Mouse (Mus musculus): Measurements from ENCODE around the gene March6.

Gene March6

DNA sequence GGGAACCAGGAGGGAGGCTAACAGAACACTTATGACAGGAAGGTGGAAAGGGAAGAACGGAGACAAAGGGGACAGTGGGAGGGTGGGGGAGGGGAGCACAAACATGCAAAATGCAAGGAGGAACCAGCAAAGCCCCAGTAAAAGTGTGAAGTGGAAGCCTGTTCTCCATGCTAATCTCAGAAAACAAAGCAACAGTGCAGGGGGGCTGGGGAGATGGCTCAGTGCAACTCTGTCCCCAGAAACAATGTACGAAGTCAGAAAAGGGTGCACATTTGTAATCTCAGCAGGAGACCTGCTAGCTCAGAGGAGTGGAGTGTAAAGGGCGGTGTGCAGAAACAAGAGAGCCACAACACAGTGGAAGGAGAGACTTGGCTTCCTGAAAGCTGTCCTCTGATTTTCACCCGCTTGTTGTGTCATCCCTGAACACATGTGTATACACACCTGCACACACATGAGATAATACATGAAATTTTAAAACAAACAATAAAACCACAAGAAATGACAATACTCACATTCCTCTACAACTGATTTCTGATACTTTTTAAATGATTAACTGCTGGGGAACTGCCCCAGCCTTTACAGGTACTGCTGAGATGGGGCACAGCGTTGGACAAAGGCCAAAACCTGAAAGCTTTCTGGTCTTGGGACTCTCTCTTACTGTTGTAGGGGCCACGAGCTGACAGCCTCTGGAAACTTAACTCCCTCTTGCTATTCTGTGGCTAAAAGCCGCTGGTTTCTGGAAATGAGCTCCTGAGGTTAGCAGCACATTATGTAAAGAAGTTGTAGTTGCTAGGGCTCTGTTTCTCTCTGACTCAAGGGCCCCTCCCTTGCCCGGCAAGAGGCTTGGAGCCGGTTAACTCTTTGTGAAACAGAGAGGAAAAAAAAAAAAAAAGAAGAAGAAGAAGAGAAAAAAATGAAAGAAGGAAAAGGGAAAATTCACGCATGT, 11.4 kb upstream of the March6 start:
- DNase-seq = no peak

DNA sequence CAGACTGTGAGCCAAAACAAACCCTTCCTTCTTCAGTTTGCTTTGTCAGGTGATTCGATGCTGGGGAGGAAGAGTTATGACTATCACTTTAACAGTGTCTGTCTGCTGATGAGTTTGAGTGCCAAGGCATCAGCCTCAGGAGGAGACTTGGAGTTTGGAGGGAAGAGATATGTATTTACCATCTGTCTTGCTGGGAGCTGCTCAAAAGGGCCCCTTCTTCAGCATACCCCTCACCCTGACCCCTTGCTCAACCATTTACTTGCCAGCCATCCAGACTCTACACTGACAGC, 9.6 kb upstream of the March6 start:
- DNase-seq = no peak

DNA sequence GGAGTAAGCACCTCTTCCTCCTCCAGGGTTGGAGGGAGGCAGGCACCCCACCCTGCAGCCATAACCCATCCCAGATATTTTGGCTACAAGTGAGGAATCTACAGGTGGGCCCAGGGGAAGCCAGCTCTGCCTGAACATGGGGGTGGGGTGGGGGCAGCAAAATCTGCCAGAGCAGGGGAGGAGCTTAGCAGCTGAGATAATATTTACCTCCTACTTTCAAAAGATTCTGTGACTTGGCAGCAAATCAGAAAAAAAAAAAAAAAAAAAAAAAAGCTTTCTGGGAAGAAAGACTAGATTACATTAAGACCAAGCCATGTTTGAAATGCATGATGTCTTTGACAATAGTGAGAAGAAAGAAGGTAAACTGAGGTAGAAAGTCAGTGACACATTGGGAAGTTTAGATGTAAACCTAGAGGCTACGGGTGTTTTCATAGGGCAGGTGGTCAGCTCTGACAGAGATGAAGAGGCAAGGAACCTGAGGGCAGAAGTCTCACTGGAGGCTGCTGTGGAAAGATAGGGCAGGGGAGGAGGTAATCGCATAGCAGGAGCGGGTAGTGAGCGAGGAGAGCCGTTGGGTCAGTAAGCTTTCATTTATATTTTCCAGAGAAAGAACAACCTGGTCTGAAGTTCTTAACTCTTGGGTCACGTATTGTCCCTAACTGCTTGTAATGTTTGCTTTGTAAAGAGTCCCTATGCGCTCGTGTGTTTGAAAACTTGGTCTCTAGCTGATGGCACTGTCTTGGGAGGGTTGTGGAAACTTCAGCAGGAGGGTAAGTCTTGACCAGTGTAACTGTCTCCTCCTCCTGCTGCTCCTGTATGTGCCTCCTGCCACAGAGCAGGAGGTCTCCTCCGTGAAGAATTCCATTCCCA, 9.0 kb upstream of the March6 start:
- no peak for DNase-seq

DNA sequence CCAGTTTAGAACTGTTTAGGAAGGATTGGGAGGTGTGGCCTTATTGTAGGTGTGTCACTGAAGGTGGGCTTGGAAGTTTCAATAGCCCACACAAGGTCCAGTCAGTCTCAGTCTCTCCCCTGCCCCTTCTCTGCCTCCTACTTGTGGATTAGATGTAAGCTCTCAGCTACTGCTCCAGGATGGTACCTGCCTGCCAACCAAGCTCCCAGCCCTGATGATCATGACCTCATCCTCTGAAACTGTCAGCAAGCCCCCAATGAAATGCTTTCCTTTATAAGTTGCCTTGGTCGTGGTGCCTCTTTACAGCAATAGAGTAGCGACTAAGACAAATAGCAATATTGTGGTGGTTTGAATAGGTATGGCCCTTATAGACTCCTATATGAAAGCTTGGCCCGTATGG, 7.5 kb upstream of the March6 start:
- DNase-seq = no peak

DNA sequence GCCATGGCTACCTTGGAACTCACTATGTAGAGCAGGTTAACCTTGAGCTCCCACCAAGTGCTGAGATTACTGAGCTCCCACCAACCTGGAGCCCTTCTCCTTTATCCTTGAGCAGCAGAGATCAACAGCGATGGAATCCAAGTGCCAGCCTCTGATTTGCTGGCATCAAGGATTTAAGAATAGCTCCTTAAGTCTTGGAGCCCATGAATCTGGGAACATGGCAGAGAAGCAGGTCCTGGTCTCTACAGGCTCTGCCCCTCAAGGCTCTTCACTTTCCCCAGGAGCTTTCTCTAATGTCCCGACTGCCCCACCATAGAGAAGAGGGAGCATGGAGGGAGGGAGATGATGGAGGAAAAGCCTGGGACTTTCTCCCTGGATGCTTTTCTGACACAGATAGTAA, 6.9 kb upstream of the March6 start:
- no peak for DNase-seq

DNA sequence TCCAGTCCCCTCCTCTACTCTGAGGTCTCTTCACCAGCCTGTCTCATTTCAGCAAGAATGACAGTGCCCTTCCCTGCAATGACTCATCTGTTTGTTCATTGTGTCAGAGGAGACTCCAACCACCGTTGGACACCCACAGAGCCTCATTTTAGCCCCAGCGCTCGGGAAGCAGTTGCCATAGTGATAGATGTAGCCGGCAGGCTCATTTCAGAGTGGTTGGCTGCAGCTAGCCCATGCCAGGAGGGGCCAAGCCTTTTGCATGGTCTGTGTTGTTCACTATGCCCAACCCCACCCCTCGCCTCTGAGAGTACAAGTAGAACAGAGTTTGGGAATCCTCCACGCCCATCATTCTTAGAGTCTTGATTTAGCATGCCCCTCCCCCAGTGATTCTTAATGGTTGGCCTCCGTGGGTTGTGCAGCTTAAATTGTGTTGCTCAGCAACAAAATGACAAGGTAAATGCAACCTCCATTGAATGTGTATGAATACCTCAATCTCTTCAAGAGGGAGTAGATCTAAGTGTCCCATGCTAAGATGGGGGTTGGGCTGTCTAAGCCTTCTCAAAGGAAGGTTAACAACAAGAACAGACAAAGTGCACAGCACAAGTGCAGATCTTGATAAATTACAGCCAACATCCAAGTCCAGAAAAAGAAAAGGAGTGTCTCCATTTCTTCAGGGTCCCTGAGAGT, 5.3 kb upstream of the March6 start:
- DNase-seq = no peak

DNA sequence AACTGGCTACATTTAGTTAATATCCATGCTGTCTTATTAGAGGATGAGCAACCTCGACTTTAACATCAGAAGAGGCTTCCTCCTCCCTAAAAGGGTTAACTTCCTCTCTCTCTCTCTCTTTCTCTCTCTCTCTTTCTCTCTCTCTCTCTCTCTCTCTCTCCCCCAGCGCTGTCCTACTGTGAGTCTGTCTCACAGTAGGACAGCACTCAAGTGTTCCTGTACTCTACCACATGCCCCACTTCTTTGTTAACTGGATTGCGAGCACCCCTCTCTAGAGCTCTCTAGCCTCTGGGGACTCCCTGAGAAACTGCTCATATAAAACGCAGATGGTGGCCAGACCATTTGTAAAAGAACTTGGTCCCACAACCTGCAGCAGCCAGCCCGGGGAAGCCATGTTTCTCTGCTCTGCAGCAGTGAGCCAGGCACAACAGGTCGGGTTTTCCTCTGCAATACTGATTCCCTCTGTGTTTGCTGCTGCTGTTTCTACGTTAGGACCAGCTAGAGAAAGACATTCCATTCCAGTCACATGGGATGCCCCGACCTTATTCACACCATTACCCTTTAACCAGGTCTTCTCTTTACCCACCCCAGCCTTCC, 4.5 kb upstream of the March6 start:
- no peak for DNase-seq

DNA sequence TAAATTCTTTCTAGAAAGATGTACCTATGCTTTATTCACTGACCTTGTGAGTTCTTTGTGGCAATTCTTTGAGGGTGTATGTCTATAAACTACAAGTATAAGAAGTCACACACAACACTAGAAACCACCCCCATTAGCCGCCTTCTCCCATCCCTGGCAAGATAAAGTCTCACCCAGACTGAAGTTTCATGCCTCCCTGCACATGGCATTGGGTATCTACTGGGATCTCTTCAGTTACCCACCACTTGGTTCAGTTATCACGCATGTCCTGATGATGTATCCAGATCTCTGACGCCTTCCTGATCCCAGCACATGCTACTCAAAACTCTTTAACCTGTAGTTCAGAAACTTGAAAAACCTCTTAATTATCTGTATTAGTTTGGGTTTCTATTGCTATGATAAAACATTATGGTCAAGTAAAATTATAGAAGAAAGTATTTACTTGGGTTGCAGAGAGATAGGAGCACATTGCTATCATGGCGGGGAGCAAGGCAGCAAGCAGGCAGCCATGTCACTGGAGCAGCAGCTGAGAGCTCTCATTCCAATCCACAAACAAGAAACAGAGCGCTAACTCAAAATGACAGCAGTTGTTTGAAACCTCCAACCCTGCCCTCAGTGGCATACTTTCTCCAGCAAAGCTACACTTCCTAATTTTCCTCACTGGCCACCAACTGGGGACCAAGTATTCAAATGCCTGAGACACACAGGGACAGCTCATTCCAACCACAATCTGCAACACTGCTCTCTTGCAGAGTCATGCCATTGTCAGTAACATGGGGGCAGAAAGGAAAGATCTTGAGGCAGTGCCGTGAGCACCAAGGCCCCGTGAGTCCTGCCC, 3.8 kb upstream of the March6 start:
- DNase-seq = no peak

DNA sequence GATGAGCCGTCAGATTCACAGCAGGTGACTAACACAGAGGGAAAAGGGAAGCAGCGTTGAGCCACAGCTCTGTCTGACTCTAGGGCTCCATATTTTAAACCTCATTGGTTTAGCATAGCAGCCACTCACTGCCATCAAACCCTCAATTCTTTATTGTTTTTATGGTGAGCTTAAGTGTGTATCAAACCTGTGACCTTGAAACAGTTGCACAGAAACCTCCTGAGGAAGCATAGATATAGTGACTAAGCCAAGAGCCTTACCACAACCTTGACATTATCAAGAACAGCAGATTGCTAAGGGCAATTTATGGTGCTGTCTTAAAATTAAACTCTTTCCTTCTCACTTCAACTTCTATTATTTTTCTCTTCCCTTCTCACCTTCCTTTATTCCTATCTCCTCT, 2.7 kb upstream of the March6 start:
- DNase-seq = no peak

DNA sequence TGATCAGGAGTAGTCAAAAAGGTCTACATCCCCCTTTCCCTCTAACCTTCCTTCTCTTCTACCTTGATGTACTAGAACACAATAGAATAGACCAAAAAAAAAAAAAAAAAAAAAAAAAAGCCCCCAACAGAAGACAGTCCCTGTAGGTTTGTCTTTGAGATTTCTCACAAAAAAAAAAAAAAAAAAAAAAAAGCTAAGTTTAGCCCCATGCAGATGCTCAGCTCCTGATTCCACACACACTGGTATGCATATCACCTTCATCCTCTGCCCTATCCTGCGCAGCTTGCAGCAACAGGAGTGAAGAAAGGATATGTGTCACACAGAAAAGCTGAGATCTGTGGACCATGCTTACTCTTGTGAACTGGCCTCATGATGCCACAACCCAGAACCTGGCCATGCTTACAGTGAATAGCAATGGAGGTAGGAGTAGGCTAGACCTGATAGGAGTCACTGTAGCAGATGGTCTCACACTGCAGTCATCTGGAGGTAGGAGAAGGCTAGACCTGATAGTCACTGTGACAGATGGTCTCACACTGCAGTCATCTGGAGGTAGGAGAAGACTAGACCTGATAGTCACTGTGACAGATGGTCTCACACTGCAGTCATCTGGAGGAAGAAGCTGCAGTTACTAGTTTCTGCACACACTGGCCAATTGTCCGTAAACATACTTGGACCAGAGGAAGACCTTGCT, 1.6 kb upstream of the March6 start:
- DNase-seq = peak; percentile 18

DNA sequence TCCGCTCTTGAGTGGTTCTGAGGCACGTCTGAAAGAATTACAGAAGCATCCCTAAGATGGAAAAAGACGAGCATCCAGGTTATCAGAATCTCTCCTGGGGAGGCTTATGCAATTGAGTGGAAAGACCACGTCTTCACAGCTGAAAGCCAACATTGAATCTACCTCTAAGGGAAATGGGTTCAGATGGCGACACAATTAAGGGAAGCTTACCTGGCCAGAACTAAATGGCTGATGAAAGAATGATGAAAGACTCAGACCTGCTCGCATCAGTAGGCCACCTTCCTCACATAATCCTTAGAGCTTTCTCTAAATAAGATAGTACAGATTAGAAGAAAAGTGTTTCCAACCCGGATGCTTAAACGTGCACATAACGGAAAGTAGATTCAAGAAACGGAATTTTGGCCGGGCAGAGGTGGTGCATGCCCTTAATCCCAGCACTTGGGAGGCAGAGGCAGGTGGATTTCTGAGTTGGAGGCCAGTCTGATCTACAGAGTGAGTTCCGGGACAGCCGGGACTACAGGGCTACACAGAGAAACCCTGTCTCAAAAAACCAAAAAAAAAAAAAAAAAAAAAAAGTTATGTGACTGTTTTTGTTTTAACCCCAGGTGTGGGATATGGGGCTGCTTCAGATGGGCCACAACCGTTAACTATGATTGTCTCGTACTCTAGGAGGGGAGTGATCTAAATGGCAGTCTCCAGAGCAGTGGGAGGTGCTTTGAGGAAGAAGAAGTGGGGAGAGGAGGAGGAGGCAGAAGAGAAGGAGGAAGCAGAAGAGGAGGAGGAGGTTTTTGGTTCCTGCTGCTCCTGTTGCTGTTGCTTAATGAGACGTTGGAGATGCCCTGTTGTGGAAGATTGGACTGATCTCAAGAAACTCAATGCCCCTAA, 835 bp upstream of the March6 start:
- DNase-seq = peak; percentile 46

DNA sequence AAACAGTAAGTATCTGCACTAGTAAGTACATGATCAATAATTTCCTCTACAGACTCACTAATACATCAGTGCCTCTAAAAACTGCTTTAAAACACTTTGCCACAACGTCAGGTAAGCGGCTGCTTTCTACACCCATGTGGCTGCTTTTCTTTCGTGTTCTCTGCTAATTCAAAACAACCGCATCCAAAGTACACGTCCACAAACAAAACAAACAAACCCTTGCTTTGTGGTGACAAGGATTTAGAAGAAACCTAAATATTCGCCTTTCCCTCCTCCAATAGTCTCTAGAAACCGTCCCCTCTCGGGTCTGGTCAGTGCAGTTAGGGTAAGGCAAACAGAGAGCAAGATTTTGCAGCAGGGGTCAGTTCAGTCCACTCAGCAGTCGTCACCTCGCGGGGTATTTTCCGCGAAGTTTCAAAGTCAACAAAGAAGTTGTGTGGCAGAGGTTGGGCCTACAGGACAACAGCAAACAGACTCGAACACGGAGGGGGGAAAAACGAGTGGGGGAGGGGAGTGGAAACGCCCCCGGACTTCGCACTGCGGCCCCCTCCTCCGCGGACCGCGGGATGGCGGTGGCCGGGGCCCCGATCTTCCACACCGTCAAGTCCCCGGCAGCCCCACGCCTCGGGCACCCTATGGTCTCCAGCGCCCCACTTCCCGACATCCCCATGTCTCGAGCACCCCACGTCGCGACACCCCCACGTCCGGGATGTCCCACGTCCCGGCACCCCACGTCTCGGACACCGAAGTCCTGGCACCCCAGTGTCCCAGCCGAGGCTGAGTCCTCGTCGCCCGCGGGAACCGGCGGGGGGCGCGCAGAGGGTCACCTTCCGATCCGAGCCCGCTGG, 818 bp downstream of the March6 start:
- peak; percentile 73 for DNase-seq

DNA sequence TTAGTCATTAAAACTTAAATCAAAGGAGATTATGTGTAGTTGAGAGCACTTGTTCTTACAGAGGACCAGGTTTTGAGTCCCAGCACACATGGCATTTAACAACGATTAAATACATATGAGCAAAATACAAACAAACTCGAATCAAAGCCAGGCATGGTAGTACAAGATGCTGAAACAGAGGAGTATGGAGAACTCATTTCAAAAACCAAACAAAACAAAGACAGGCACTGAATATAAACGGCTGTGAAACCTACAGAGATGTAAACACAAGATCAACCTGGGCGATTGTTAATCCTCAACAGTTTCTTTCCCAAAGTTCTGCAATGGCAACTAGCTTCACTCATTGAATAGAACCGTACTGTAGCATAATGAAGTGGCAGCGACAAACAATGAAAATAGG, 1.8 kb downstream of the March6 start:
- no peak for DNase-seq

DNA sequence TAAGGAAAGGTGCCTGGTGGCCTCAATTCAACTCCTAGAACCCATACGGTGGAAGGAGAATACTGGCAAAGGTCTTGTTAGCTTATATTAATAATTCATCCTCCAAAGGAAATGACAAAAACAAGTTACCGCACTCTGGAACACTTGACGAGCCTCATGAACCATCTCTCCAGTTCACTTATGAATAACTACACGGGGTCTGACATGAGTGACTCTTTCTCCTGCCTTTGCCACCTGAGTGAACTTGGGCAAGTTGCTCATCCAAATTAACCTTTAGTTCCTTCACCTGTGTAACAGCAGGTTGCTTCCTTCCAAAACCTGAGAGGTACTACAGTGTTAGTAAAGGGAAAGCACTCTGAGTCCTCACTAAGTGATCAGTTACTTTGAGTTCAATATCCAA, 2.4 kb downstream of the March6 start:
- DNase-seq = no peak

DNA sequence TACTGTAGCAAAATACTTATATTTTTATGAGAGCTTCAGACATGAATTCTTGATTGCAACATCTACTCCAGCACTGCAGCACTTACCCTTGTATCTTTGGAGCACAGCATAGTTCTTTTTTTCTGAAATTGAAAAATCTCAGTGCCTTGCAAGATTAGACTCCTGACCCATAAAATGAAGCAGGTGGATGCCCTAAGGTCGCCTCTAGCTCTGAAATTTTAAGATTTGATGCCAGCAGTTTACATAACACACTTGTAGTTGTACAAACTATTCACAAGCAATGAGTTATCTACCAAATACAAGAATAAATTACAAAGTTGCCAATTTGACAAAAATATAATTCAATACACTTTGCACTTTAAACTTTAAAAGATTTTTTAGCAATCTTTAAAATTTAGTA, 4.4 kb downstream of the March6 start:
- no peak for DNase-seq

DNA sequence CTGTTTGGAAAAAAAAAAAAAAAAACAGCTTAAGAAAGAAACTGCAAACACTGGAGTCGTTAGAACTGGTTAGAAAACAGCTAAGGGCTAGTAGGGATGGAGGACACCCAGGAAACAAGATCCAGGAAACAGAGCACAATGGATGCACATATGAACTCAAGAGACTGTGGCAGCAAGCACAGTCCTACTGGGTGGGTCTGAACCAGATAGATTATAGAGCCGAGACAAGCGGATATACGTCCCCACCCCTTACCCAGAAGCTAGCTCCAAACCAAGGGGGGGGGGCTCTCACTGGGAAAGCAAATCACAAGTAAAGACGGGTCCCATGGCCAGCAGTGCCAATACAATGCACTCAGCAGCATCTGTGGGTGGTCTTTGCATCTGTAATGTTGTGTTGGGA, 11.9 kb downstream of the March6 start:
- DNase-seq = no peak

DNA sequence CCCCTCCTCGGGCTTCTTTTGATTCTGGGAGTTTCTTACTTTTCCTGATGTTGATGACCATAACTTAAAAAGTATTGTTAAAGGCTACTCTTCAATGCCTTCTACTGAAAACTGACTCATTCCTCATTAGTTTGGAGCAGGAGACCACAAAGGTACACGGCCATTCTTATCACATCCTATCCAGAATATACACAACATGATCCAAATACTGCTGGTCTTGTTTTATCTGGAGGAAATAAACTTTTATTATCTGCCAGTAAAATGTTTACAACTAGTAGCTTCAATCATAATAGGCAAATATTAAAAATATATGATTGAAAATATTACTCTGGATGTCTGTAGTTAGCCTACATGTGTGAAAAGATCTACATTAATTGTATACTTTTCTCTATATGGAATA, 12.5 kb downstream of the March6 start:
- DNase-seq = no peak

DNA sequence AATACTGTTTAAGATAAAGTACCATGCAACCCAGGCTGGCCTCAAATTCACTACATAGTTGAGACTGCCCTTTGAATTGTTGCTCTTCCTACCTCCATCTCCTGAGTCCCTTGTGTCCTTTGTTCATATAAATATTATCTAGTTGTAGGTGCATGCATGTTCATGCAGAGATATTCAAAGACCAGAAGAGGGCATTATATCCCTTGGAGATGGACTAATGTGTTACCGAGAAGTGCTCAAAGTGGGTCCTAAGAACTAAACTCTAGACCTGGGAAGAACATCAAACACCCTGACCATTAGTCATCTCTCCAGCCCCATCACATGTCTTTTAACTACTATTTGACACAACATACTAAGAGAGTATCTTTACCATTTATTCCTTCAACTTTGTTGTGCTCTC, 13.7 kb downstream of the March6 start:
- DNase-seq = no peak

DNA sequence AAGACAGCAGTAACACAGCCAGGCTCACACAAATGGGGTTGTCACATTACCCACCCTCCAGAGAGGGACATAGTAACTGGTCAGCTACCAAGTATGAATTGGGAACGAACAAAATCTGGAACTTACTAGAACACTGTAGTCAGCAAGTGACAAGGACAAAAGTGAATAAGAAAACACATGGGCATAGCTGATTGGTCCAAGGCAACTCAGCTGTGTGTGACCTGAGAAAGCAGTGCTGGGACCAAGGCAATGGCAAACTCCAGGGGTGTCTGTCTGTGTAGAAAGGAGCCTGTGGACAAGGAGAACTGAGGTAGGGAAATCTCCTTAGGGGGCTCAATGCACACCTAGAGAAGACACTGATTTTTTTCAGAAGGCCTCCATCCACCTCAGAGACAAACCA, 19.1 kb downstream of the March6 start:
- no peak for DNase-seq

DNA sequence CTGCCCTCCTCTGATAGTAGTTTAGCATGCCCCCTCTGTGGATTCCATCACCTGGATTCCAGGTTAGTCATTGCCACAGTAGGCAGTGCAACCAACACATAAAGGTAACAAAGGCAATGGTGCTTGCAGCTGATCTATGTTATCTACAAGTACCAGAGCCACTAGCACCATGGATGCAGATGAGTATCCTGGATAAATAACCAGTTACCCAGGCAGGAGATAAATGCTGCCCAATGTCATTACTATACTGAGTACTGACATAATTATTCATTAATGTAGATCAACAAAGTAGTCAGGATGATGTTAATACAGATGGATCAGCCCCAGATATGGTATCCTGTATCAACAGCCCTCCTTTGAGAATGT, 19.5 kb downstream of the March6 start:
- DNase-seq = no peak

All from thymus, postnatal 4 days (tissue).